Mouse (Mus musculus): ENCODE data around the gene Sds.

Sds gene

GRCm38 (mm10) chr5:120476296-120476695, at the start of gene Sds:
Sds (plus strand) TSS chr5:120476526.
- DNase-seq, result no peak

GRCm38 (mm10) chr5:120426572-120426971, 49.8 kb upstream of the Sds start:
- no peak for DNase-seq

- no peak for DNase-seq
Measured at GRCm38 (mm10) chr5:120427451-120427938, 48.8 kb upstream of the Sds start.

GRCm38 (mm10) chr5:120428189-120428838, 48.0 kb upstream of the Sds start:
- no peak for DNase-seq

- no peak for DNase-seq
Measured at GRCm38 (mm10) chr5:120428990-120429389, 47.3 kb upstream of the Sds start.

GRCm38 (mm10) chr5:120429692-120430091, 46.6 kb upstream of the Sds start:
- no peak for DNase-seq

GRCm38 (mm10) chr5:120431001-120431583, 45.2 kb upstream of the Sds start:
- DNase-seq, result no peak

DNA sequence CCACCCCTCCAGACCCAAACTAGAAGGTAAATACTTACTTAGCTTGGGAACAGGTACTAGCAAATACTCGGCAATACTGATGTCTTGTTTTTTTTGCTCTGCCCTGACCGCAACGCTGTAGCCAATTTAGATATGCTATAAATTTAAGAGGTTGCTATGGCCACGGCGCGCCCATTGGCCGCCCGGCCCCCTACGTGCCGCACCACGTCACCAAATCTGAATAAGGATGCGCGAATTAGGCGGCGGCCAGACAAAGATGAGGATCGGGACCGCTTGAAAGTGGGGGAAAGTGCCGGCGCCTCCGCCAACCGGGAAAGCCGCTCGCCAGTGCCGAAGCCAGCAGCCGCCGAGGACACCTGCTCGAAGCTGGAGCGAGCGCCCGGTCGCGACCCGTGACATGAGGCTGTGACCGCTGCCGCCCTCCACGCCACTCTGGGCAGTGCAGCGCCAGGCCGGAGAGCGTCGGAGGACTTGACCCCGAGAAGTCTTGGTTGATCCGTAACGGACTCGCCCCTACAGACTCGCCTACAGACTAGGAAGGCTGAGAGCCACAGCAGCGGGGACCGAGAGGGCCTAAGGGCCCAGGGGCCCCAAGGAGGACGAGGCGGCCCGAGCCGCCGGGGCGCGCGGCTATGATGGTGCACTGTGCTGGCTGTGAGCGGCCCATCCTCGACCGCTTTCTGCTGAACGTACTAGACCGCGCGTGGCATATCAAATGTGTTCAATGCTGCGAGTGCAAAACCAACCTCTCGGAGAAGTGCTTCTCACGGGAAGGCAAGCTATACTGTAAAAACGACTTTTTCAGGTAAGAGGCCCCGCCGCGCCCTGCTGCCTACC, 44.5 kb upstream of the Sds start, which contains the start of gene Lhx5:
TSS of gene Lhx5 (plus strand) at position 51 of the 837 bp plus-strand sequence.
- DNase-seq, result no peak

- no peak for DNase-seq
Measured at GRCm38 (mm10) chr5:120432486-120433015, 43.8 kb upstream of the Sds start.

GRCm38 (mm10) chr5:120433135-120433760, 43.1 kb upstream of the Sds start:
- DNase-seq, result no peak

DNA sequence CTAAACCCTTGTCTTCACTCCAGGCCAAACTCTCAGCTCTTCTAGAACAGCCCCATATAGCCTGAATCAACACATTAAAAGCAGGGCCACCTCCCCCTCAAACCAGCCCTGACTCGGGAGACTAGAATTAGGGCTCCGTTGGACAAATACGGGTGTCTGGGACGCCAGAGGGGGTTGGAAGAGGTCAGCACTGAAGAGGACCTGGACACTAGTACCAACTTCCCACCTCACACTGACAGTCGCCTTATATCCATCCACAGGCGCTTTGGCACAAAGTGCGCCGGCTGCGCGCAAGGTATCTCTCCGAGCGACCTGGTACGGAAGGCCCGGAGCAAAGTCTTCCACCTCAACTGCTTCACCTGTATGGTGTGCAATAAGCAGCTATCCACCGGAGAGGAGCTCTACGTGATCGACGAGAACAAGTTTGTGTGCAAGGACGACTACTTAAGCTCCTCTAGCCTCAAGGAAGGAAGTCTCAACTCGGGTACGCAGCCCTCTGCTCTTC, 42.0 kb upstream of the Sds start:
- DNase-seq, result no peak

GRCm38 (mm10) chr5:120435006-120435681, 41.2 kb upstream of the Sds start:
- DNase-seq, result no peak

DNA sequence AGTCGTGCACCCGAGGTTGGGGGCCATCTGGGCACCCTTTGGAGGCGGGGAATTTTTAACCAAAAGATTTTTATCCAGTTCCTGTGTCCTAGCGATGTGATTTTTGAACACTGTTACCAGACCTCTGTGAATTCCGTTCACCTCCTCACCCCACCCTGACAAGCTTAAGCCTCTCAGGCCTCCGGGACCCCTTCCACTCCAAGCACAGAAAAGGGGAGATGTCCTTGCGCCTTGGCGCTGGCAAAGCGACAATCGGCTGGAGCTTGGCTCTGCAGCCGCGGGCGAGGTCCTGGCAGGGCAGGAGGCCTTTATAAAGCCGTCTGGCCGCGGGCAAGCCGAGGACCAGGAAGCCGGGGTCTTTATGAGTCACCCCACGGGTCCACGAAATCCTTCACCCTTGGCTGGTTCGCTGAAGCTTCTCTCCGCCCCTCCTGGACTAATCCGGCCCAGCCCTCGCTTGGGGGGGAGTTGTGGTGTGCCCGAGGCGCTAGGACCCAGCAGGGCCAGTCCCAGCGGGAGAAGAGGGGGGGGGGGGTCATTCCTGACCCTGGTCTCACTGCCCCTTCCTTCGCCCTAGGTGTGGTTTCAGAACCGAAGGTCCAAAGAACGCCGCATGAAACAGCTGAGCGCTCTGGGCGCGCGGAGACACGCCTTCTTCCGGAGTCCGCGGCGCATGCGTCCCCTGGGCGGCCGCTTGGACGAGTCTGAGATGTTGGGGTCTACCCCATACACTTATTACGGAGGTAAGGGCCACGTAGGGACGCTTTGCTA, 40.4 kb upstream of the Sds start:
- DNase-seq, result no peak

DNA sequence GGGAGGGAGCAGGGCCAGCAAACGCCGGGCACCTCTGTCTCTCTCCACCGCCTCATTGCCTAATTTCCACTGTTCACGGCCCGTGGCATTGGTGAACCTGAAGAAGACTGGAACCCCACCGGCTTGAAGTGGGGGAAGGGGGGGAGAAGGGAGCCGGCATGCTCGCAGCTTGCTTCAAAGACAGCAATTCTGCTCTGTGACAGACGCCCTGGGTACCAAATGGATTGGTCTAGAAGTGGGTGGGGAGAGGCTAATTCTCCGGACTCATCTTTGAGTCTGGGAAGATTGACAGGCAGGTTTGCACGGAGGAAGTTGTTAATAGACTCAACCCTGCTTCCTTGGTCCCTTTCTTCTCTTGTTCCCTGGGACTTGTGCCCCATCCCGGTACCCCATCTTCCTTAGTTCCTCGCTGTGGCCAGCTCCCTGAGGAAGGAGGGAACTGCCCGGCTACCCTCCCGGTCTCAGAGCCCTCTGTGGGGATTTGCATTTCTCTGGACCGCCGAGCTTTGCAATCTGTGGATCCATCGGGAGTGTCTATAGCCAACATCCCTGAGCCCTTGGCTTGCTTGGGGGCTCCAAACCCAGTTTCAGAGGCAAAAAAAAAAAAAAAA, 39.3 kb upstream of the Sds start:
- no peak for DNase-seq

- DNase-seq, result no peak
Measured at GRCm38 (mm10) chr5:120437539-120437938, 38.8 kb upstream of the Sds start.

- DNase-seq, result no peak
Measured at GRCm38 (mm10) chr5:120437986-120438385, 38.3 kb upstream of the Sds start.

GRCm38 (mm10) chr5:120438469-120438868, 37.9 kb upstream of the Sds start:
- no peak for DNase-seq

GRCm38 (mm10) chr5:120438991-120439710, 37.2 kb upstream of the Sds start:
- DNase-seq, result no peak

GRCm38 (mm10) chr5:120439887-120440670, 36.2 kb upstream of the Sds start:
- DNase-seq, result no peak

Data from thymus, postnatal 25 days (tissue).